Mouse (Mus musculus): ENCODE measurements around the gene Ndufaf8. TPM values are rescaled to one million over a fixed set of nuclear protein-coding genes. Genes with fewer than 3 reads are reported as not detected.

Ndufaf8 gene
- polyA plus RNA-seq, 1 experiment from 2014 or later, result 61.3 TPM

GRCm38 (mm10) chr11:120136796-120137624 lies 38.3 kb downstream of the Ndufaf8 start:
- WGBS, result 75% methylated on average over 23 of the region's 23 CpGs
- H3K9ac ChIP-seq (ENCODE audit: low read length), result no peak overlapping the region
- no peaks in the 10 kb centered on the region for H3K27me3 ChIP-seq (ENCODE audit: control insufficient read depth, insufficient read depth, low read length)
- no peaks in the 10 kb centered on the region for H3K36me3 ChIP-seq (ENCODE audit: control insufficient read depth, insufficient read depth, low read length)
- ATAC-seq (ENCODE audit: low FRiP score), result no peak
- H3K4me1 ChIP-seq (ENCODE audit: control insufficient read depth, insufficient read depth, low read length), result peaks cover 4% of the 10 kb centered on the region; the same call in 1 of the 2 replicates
- H3K4me2 ChIP-seq, result no peak overlapping the region
- H3K9me3 ChIP-seq (ENCODE audit: control insufficient read depth, low read length), result no peaks in the 10 kb centered on the region
- H3K27ac ChIP-seq (ENCODE audit: low read depth, low read length), result no peak overlapping the region
- no peak for DNase-seq (ENCODE audit: low spot score, missing footprints)
- no peak overlapping the region for H3K4me3 ChIP-seq (ENCODE audit: low read depth, low read length)

- no peaks in the 10 kb centered on the region for H3K36me3 ChIP-seq (ENCODE audit: control insufficient read depth, insufficient read depth, low read length)
- peaks cover 4% of the 10 kb centered on the region; the same call in 1 of the 2 replicates for H3K4me1 ChIP-seq (ENCODE audit: control insufficient read depth, insufficient read depth, low read length)
- 49% methylated on average over 5 of the region's 5 CpGs for WGBS
- no peaks in the 10 kb centered on the region for H3K9me3 ChIP-seq (ENCODE audit: control insufficient read depth, low read length)
- H3K27ac ChIP-seq (ENCODE audit: low read depth, low read length), result no peak overlapping the region
- DNase-seq (ENCODE audit: low spot score, missing footprints) (peak; percentile 75), ATAC-seq (ENCODE audit: low FRiP score) (no peak)
- H3K4me3 ChIP-seq (ENCODE audit: low read depth, low read length), result no peak overlapping the region
- H3K4me2 ChIP-seq, result no peak overlapping the region; the same call in 1 of the 2 replicates
- H3K9ac ChIP-seq (ENCODE audit: low read length), result no peak overlapping the region
- no peaks in the 10 kb centered on the region for H3K27me3 ChIP-seq (ENCODE audit: control insufficient read depth, insufficient read depth, low read length)
Measured at GRCm38 (mm10) chr11:120137625-120138004, 38.9 kb downstream of the Ndufaf8 start.

- Histone ChIP-seq H3K36me3 (ENCODE audit: control insufficient read depth, insufficient read depth, low read length) (no peaks in the 10 kb centered on the region), H3K4me2 (no peak overlapping the region), H3K9me3 (ENCODE audit: control insufficient read depth, low read length) (no peaks in the 10 kb centered on the region), H3K27ac (ENCODE audit: low read depth, low read length) (no peak overlapping the region), H3K27me3 (ENCODE audit: control insufficient read depth, insufficient read depth, low read length) (no peaks in the 10 kb centered on the region), H3K4me1 (ENCODE audit: control insufficient read depth, insufficient read depth, low read length) (peaks cover 4% of the 10 kb centered on the region; the same call in 1 of the 2 replicates), H3K4me3 (ENCODE audit: low read depth, low read length) (no peak overlapping the region), H3K9ac (ENCODE audit: low read length) (no peak overlapping the region)
- 87% methylated on average over 10 of the region's 10 CpGs for WGBS
- ATAC-seq (ENCODE audit: low FRiP score) (no peak), DNase-seq (ENCODE audit: low spot score, missing footprints) (peak; percentile 51)
Measured at GRCm38 (mm10) chr11:120139309-120139731, 40.6 kb downstream of the Ndufaf8 start.

GRCm38 (mm10) chr11:120140255-120140654 lies 41.5 kb downstream of the Ndufaf8 start:
- Histone ChIP-seq H3K27me3 (ENCODE audit: control insufficient read depth, insufficient read depth, low read length) (no peaks in the 10 kb centered on the region), H3K9me3 (ENCODE audit: control insufficient read depth, low read length) (no peaks in the 10 kb centered on the region), H3K9ac (ENCODE audit: low read length) (no peak overlapping the region), H3K4me2 (no peak overlapping the region), H3K4me1 (ENCODE audit: control insufficient read depth, insufficient read depth, low read length) (peaks cover 4% of the 10 kb centered on the region; the same call in 1 of the 2 replicates), H3K36me3 (ENCODE audit: control insufficient read depth, insufficient read depth, low read length) (no peaks in the 10 kb centered on the region), H3K27ac (ENCODE audit: low read depth, low read length) (no peak overlapping the region), H3K4me3 (ENCODE audit: low read depth, low read length) (no peak overlapping the region)
- DNase-seq (ENCODE audit: low spot score, missing footprints), result no peak
- no peak for ATAC-seq (ENCODE audit: low FRiP score)
- WGBS, result 73% methylated on average over 6 of the region's 6 CpGs

GRCm38 (mm10) chr11:120142601-120143051 lies 43.9 kb downstream of the Ndufaf8 start:
- no peak overlapping the region for H3K27ac ChIP-seq (ENCODE audit: low read depth, low read length)
- no peak overlapping the region for H3K4me3 ChIP-seq (ENCODE audit: low read depth, low read length)
- no peak overlapping the region for H3K9ac ChIP-seq (ENCODE audit: low read length)
- no peaks in the 10 kb centered on the region for H3K36me3 ChIP-seq (ENCODE audit: control insufficient read depth, insufficient read depth, low read length)
- peak; percentile 79 for DNase-seq (ENCODE audit: low spot score, missing footprints)
- ATAC-seq (ENCODE audit: low FRiP score), result no peak
- H3K4me2 ChIP-seq, result no peak overlapping the region
- H3K4me1 ChIP-seq (ENCODE audit: control insufficient read depth, insufficient read depth, low read length), result no peaks in the 10 kb centered on the region
- WGBS, result 74% methylated on average over 3 of the region's 3 CpGs
- no peaks in the 10 kb centered on the region for H3K9me3 ChIP-seq (ENCODE audit: control insufficient read depth, low read length)
- no peaks in the 10 kb centered on the region for H3K27me3 ChIP-seq (ENCODE audit: control insufficient read depth, insufficient read depth, low read length)

GRCm38 (mm10) chr11:120143708-120144497 lies 45.2 kb downstream of the Ndufaf8 start:
- Histone ChIP-seq H3K9ac (ENCODE audit: low read length) (no peak overlapping the region), H3K9me3 (ENCODE audit: control insufficient read depth, low read length) (no peaks in the 10 kb centered on the region), H3K4me2 (no peak overlapping the region), H3K4me3 (ENCODE audit: low read depth, low read length) (no peak overlapping the region), H3K27me3 (ENCODE audit: control insufficient read depth, insufficient read depth, low read length) (no peaks in the 10 kb centered on the region), H3K36me3 (ENCODE audit: control insufficient read depth, insufficient read depth, low read length) (no peaks in the 10 kb centered on the region), H3K4me1 (ENCODE audit: control insufficient read depth, insufficient read depth, low read length) (no peaks in the 10 kb centered on the region), H3K27ac (ENCODE audit: low read depth, low read length) (no peak overlapping the region)
- WGBS, result 85% methylated on average over 13 of the region's 13 CpGs
- no peak for ATAC-seq (ENCODE audit: low FRiP score)
- no peak for DNase-seq (ENCODE audit: low spot score, missing footprints)

GRCm38 (mm10) chr11:120148201-120148855 lies 49.6 kb downstream of the Ndufaf8 start:
- Histone ChIP-seq H3K9ac (ENCODE audit: low read length) (no peak overlapping the region), H3K9me3 (ENCODE audit: control insufficient read depth, low read length) (no peaks in the 10 kb centered on the region), H3K4me1 (ENCODE audit: control insufficient read depth, insufficient read depth, low read length) (peaks cover 11% of the 10 kb centered on the region), H3K4me2 (no peak overlapping the region), H3K4me3 (ENCODE audit: low read depth, low read length) (no peak overlapping the region), H3K27me3 (ENCODE audit: control insufficient read depth, insufficient read depth, low read length) (no peaks in the 10 kb centered on the region), H3K36me3 (ENCODE audit: control insufficient read depth, insufficient read depth, low read length) (no peaks in the 10 kb centered on the region), H3K27ac (ENCODE audit: low read depth, low read length) (no peak overlapping the region)
- ATAC-seq (ENCODE audit: low FRiP score), result no peak
- DNase-seq (ENCODE audit: low spot score, missing footprints), result no peak
- 90% methylated on average over 8 of the region's 8 CpGs for WGBS

- Histone ChIP-seq H3K36me3 (ENCODE audit: control insufficient read depth, insufficient read depth, low read length) (no peaks in the 10 kb centered on the region), H3K9ac (ENCODE audit: low read length) (peak overlapping the region; percentile 80), H3K4me1 (ENCODE audit: control insufficient read depth, insufficient read depth, low read length) (peaks cover 11% of the 10 kb centered on the region), H3K4me2 (peak overlapping the region; percentile 85), H3K27ac (ENCODE audit: low read depth, low read length) (no peak overlapping the region), H3K27me3 (ENCODE audit: control insufficient read depth, insufficient read depth, low read length) (no peaks in the 10 kb centered on the region), H3K9me3 (ENCODE audit: control insufficient read depth, low read length) (no peaks in the 10 kb centered on the region), H3K4me3 (ENCODE audit: low read depth, low read length) (peak overlapping the region; percentile 90)
- 54% methylated on average over 6 of the region's 6 CpGs for WGBS
- ATAC-seq (ENCODE audit: low FRiP score) (no peak), DNase-seq (ENCODE audit: low spot score, missing footprints) (peak; percentile 87)
Measured at GRCm38 (mm10) chr11:120149510-120150200, 50.9 kb downstream of the Ndufaf8 start.

Measured in midbrain, embryonic 11.5 days (tissue).